Comparison of ENCODE assay signal across 9 mouse cellular contexts in genomic region chr4:64282471-64282870, GRCm38 (mm10).
DNase-seq lines count a peak whose midpoint lies in the region; ATAC-seq and TF ChIP-seq lines count a peak whose summit lies in the region.
"Had no signal": no experiment of that assay in that cellular context is flagged by ENCODE, and none has a peak within 500 bp of the region (broad histone marks: within the 10 kb centered on the region; RNA-seq: fewer than 3 reads in every experiment).

No protein-coding gene starts in this region.

- 65% methylated on average over 1 of the region's 1 CpGs for WGBS in forebrain, embryonic 15.5 days
- whole genome bisulfite sequencing in forebrain, embryonic 10.5 days, result 86% methylated on average over 1 of the region's 1 CpGs
- 7% methylated on average over 1 of the region's 1 CpGs for WGBS in cerebellum, adult 2 months
- 47% methylated on average over 1 of the region's 1 CpGs for WGBS in lung, postnatal 0 days
- 76% methylated on average over 1 of the region's 1 CpGs for WGBS in limb, embryonic 10.5 days

- H3K4me2 ChIP-seq in forebrain, embryonic 15.5 days (replicated peaks), result no peak overlapping the region
- H3K4me2 ChIP-seq in lung, postnatal 0 days (replicated peaks; ENCODE audit: low read depth, low read length), result no peak overlapping the region

- TF ChIP-seq EP300 in lung, postnatal 0 days (IDR thresholded peaks at IDR 0.05), result no peak

- DNase-seq in forebrain, embryonic 10.5 days (ENCODE audit: extremely low spot score, low spot score), result no peak
- peak; percentile 66 to 89 for DNase-seq in cerebellum, adult 2 months
- DNase-seq in heart, postnatal 25 days (ENCODE audit: low spot score), result peak; percentile 14
- peak; percentile 34 for DNase-seq in lung, postnatal 0 days (ENCODE audit: low spot score)
- no peak for DNase-seq in limb, embryonic 10.5 days (ENCODE audit: low spot score)
- no peak for DNase-seq in retina, postnatal 1 day

- H3K27me3 ChIP-seq in forebrain, embryonic 15.5 days, result no peaks in the 10 kb centered on the region
- no peaks in the 10 kb centered on the region for H3K27me3 ChIP-seq in forebrain, embryonic 10.5 days (ENCODE audit: poor library complexity, severe bottlenecking)
- H3K27me3 ChIP-seq in cerebellum, adult 2 months (ENCODE audit: control insufficient read depth, insufficient read depth, low read length), result no peaks in the 10 kb centered on the region
- H3K27me3 ChIP-seq in lung, postnatal 0 days (replicated peaks; ENCODE audit: insufficient read depth, low read length), result no peaks in the 10 kb centered on the region
- H3K27me3 ChIP-seq in limb, embryonic 10.5 days (ENCODE audit: low read depth, poor library complexity, severe bottlenecking), result no peaks in the 10 kb centered on the region

- no peak overlapping the region for H3K27ac ChIP-seq in forebrain, embryonic 15.5 days (replicated peaks)
- no peak overlapping the region for H3K27ac ChIP-seq in forebrain, embryonic 10.5 days
- no peak overlapping the region for H3K27ac ChIP-seq in cerebellum, adult 2 months (ENCODE audit: insufficient read depth, low read length)
- no peak overlapping the region for H3K27ac ChIP-seq in lung, postnatal 0 days (ENCODE audit: low read length)
- no peak overlapping the region for H3K27ac ChIP-seq in limb, embryonic 10.5 days
- H3K27ac ChIP-seq: macrophage had no signal

- H3K9ac ChIP-seq in forebrain, embryonic 15.5 days (replicated peaks), result no peak overlapping the region
- H3K9ac ChIP-seq in lung, postnatal 0 days (replicated peaks; ENCODE audit: low read depth), result no peak overlapping the region

- intact Hi-C loops in heart, postnatal 25 days (cut with DNase I), result no loop called here

- H3K9me3 ChIP-seq in forebrain, embryonic 15.5 days, result no peaks in the 10 kb centered on the region
- H3K9me3 ChIP-seq in forebrain, embryonic 10.5 days, result no peaks in the 10 kb centered on the region
- no peaks in the 10 kb centered on the region for H3K9me3 ChIP-seq in lung, postnatal 0 days (ENCODE audit: low read length)
- no peaks in the 10 kb centered on the region for H3K9me3 ChIP-seq in limb, embryonic 10.5 days (replicated peaks)

- no peak overlapping the region for H3K4me3 ChIP-seq in forebrain, embryonic 15.5 days
- no peak overlapping the region for H3K4me3 ChIP-seq in forebrain, embryonic 10.5 days
- H3K4me3 ChIP-seq in cerebellum, adult 2 months (replicated peaks; ENCODE audit: insufficient read depth, low read depth, low read length), result no peak overlapping the region
- H3K4me3 ChIP-seq in lung, postnatal 0 days (ENCODE audit: low read depth, low read length), result no peak overlapping the region
- H3K4me3 ChIP-seq in limb, embryonic 10.5 days, result no peak overlapping the region

- no peak for TF ChIP-seq CTCF in cerebellum, adult 2 months (IDR thresholded peaks at IDR 0.05; ENCODE audit: borderline replicate concordance, insufficient read depth, low read depth, low read length)
- no peak for TF ChIP-seq CTCF in lung, postnatal 0 days (IDR thresholded peaks at IDR 0.05)

- H3K4me1 ChIP-seq in forebrain, embryonic 15.5 days, result no peaks in the 10 kb centered on the region
- no peaks in the 10 kb centered on the region for H3K4me1 ChIP-seq in forebrain, embryonic 10.5 days
- no peaks in the 10 kb centered on the region; the same call in 1 of the 2 replicates for H3K4me1 ChIP-seq in cerebellum, adult 2 months (ENCODE audit: control insufficient read depth, insufficient read depth, low read length)
- no peaks in the 10 kb centered on the region for H3K4me1 ChIP-seq in lung, postnatal 0 days (ENCODE audit: insufficient read depth, low read depth, low read length)
- peaks cover 5% of the 10 kb centered on the region for H3K4me1 ChIP-seq in limb, embryonic 10.5 days

- TF ChIP-seq POLR2A in cerebellum, adult 2 months (IDR thresholded peaks at IDR 0.05; ENCODE audit: borderline replicate concordance, insufficient read depth, low read length), result no peak

- peak; percentile 70 for ATAC-seq in forebrain, embryonic 15.5 days (replicated peaks)
- peak; percentile 80 for ATAC-seq in lung, postnatal 0 days
- no peak for ATAC-seq in granulocyte monocyte progenitor cell, adult 5-6 weeks (replicated peaks; ENCODE audit: poor library complexity, severe bottlenecking)

- no peaks in the 10 kb centered on the region for H3K36me3 ChIP-seq in forebrain, embryonic 15.5 days
- no peaks in the 10 kb centered on the region for H3K36me3 ChIP-seq in forebrain, embryonic 10.5 days (replicated peaks)
- no peaks in the 10 kb centered on the region for H3K36me3 ChIP-seq in lung, postnatal 0 days (ENCODE audit: insufficient read depth, low read length)
- H3K36me3 ChIP-seq in limb, embryonic 10.5 days, result no peaks in the 10 kb centered on the region

Comparison
In these comparisons a context has a peak if more than half of its experiments do, and no peak if none do; other contexts are left out.
1. DNase-seq: peak in cerebellum, adult 2 months (2 of 2), heart, postnatal 25 days (single experiment) and lung, postnatal 0 days (single experiment); none in forebrain, embryonic 10.5 days (single experiment), limb, embryonic 10.5 days (single experiment) and retina, postnatal 1 day (single experiment).